Mouse (Mus musculus) stomach, embryonic 16.5 days (tissue): ENCODE results near the gene Ntm. TPM values are rescaled to one million over a fixed set of nuclear protein-coding genes. Genes with fewer than 3 reads are reported as not detected.

Experiments used
- ATAC-seq: fragments of 200-750 bp; cut with Nextera tagmentation; 2 replicates; pipeline ENCODE4 v1.8.0; 2017; ENCODE audit warnings: moderate number of reproducible peaks, moderate TSS enrichment; ENCODE audit not compliant: insufficient read depth, low FRiP score
- H3K27ac ChIP-seq: fragments of 300-500 bp; sonication (generic); 2 replicates; pipeline ENCODE4 v1.5.1; 2014; ENCODE audit warnings: low read length
- H3K27me3 ChIP-seq: fragments of 300-500 bp; sonication (generic); 2 replicates; pipeline ENCODE4 v1.6.1; 2014; ENCODE audit warnings: low read length, control low read depth, mixed read lengths; ENCODE audit not compliant: control insufficient read depth, insufficient read depth
- H3K36me3 ChIP-seq: fragments of 300-500 bp; sonication (generic); 2 replicates; pipeline ENCODE4 v1.6.1; 2014; ENCODE audit warnings: low read length; ENCODE audit not compliant: control insufficient read depth, insufficient read depth
- H3K4me1 ChIP-seq: fragments of 300-500 bp; sonication (generic); 2 replicates; pipeline ENCODE4 v1.6.1; 2014; ENCODE audit warnings: low read length, control low read depth, mixed read lengths; ENCODE audit not compliant: control insufficient read depth, insufficient read depth
- H3K4me2 ChIP-seq: fragments of 300-500 bp; sonication (generic); 2 replicates; pipeline ENCODE4 v1.6.1; 2014; ENCODE audit warnings: low read depth, low read length, mixed read lengths
- H3K4me3 ChIP-seq: fragments of 300-500 bp; sonication (generic); replicated peaks from 2 replicates; pipeline ENCODE4 v1.5.1; 2014; ENCODE audit warnings: mild to moderate bottlenecking, low read length
- H3K9ac ChIP-seq: fragments of 300-500 bp; sonication (generic); 2 replicates; pipeline ENCODE4 v1.6.1; 2014; ENCODE audit warnings: low read length
- H3K9me3 ChIP-seq: fragments of 300-500 bp; sonication (generic); replicated peaks from 2 replicates; pipeline ENCODE4 v1.6.1; 2016; ENCODE audit warnings: low read length, control low read depth; ENCODE audit not compliant: control insufficient read depth
- WGBS: fragments of 180-500 bp; shearing (Covaris S2); extraction: QIAGEN DNeasy Blood & Tissue Kit; methylation state at CpG from one replicate; pipeline ENCODE4 v1.1.7; 2014; 5-methylcytosine and 5-hydroxymethylcytosine counted together
- polyA plus RNA-seq: library from polyadenylated mRNA; unstranded; fragments of >200 nt; fragmentation: Nextera tagmentation; extraction: Ambion mirVana; gene quantifications from 2 replicates; pipeline ENCODE4 v1.2.1, GENCODE M21; 2015

Gene Ntm
- polyA plus RNA-seq, 1 experiment from 2014 or later = 15.0 TPM

- Histone ChIP-seq H3K9me3 (no peaks in the 10 kb centered on the region), H3K9ac (no peak overlapping the region), H3K36me3 (no peaks in the 10 kb centered on the region), H3K27ac (no peak overlapping the region), H3K4me3 (no peak overlapping the region), H3K27me3 (no peaks in the 10 kb centered on the region), H3K4me1 (no peaks in the 10 kb centered on the region), H3K4me2 (no peak overlapping the region)
- WGBS = 79% methylated on average over 3 of the region's 3 CpGs
- no peak for ATAC-seq
Observed at GRCm38 (mm10) chr9:29371341-29371740, 591.6 kb downstream of the Ntm start.

DNA sequence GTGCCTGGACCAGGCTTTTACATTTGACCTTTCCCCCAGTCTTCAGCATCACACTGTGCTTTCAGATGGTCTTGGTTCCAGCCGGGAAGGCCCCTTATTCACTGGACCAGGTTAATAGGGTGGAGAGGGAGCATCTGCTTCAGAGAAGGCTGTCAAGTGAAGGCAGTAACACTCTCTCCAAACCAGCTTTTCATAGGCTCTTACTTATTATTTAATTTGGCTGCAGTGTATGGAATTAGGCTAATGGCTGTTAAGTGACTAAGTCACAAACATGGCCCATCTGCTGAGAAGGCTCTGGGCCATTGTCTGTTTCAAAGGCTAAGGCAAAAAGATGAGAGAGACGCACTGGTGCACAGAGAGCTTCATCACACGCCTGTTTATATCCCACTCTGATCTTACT is 593.3 kb downstream of the Ntm start:
- H3K36me3 ChIP-seq = no peaks in the 10 kb centered on the region
- WGBS = 77% methylated on average over 3 of the region's 3 CpGs

GRCm38 (mm10) chr9:29368291-29368690 is 594.6 kb downstream of the Ntm start:
- Histone ChIP-seq H3K27ac (no peak overlapping the region), H3K9ac (no peak overlapping the region), H3K4me3 (no peak overlapping the region), H3K4me1 (no peaks in the 10 kb centered on the region), H3K4me2 (no peak overlapping the region), H3K36me3 (no peaks in the 10 kb centered on the region), H3K9me3 (no peaks in the 10 kb centered on the region), H3K27me3 (no peaks in the 10 kb centered on the region)
- no peak for ATAC-seq
- WGBS = 56% methylated on average over 3 of the region's 3 CpGs

More for the DNA sequence above, 593.3 kb downstream of the Ntm start:
- no peak overlapping the region for H3K4me2 ChIP-seq
- no peaks in the 10 kb centered on the region for H3K27me3 ChIP-seq
- H3K4me1 ChIP-seq = no peaks in the 10 kb centered on the region
- H3K9ac ChIP-seq = no peak overlapping the region
- H3K27ac ChIP-seq = no peak overlapping the region
- no peak overlapping the region for H3K4me3 ChIP-seq
- no peaks in the 10 kb centered on the region for H3K9me3 ChIP-seq
- no peak; the same call in 1 of the 2 replicates for ATAC-seq

DNA sequence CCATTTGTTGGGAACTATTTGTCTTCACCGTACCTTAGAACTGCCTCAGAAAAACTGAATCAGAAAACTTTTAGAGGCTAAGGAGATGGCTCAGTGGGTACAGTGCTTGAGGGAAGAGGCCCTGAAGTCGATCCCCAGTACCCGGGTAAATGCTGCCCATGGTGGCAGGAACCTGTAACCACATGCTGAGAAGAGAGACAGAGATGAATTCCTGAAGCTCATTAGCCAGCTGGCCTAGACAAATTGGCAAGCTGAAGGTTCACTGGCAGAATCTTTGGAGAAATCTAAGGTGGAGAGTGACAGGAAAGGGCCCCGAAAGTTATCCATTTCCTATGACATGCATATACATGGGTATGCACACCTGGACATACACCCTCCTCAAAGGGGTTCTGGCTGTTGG is 605.1 kb downstream of the Ntm start:
- no peaks in the 10 kb centered on the region for H3K36me3 ChIP-seq
- H3K9me3 ChIP-seq = no peaks in the 10 kb centered on the region
- WGBS = 77% methylated on average over 4 of the region's 4 CpGs
- ATAC-seq = no peak
- H3K4me3 ChIP-seq = no peak overlapping the region
- H3K9ac ChIP-seq = no peak overlapping the region
- no peak overlapping the region for H3K4me2 ChIP-seq
- no peaks in the 10 kb centered on the region for H3K27me3 ChIP-seq
- H3K4me1 ChIP-seq = no peaks in the 10 kb centered on the region
- no peak overlapping the region for H3K27ac ChIP-seq

GRCm38 (mm10) chr9:29342303-29342702 is 620.6 kb downstream of the Ntm start:
- WGBS = 75% methylated on average over 7 of the region's 7 CpGs
- ATAC-seq = no peak
- no peak overlapping the region for H3K27ac ChIP-seq

DNA sequence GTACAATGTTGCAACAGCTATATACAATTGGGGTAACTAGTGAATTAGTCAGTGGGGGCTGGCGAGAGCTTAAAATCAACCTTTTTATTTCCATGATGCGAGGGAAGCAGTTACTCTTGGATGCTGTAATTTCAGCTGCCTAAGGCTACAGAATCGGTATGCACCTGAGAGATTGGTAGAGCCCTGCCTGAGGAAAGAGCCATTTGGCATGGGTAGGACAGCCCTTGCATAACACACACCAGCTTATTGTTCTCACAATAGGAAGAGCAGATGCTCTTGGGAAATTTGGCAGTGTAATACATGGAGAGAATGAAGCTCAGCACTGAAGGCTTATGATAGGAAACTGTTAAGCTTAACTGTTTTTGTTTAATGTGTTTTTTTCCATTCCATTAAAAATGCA is 621.6 kb downstream of the Ntm start:
- H3K9ac ChIP-seq = no peak overlapping the region
- H3K36me3 ChIP-seq = no peaks in the 10 kb centered on the region
- H3K4me3 ChIP-seq = no peak overlapping the region
- WGBS = 89% methylated on average over 3 of the region's 3 CpGs
- no peak overlapping the region for H3K27ac ChIP-seq
- ATAC-seq = no peak
- no peaks in the 10 kb centered on the region for H3K9me3 ChIP-seq
- H3K27me3 ChIP-seq = no peaks in the 10 kb centered on the region
- no peaks in the 10 kb centered on the region for H3K4me1 ChIP-seq
- no peak overlapping the region for H3K4me2 ChIP-seq

More at GRCm38 (mm10) chr9:29342303-29342702, 620.6 kb downstream of the Ntm start:
- Histone ChIP-seq H3K4me3 (no peak overlapping the region), H3K4me1 (no peaks in the 10 kb centered on the region), H3K4me2 (no peak overlapping the region), H3K27me3 (no peaks in the 10 kb centered on the region), H3K36me3 (no peaks in the 10 kb centered on the region), H3K9ac (no peak overlapping the region), H3K9me3 (no peaks in the 10 kb centered on the region)

- no peaks in the 10 kb centered on the region for H3K4me1 ChIP-seq
- 71% methylated on average over 2 of the region's 2 CpGs for WGBS
- H3K9ac ChIP-seq = no peak overlapping the region
- no peaks in the 10 kb centered on the region for H3K36me3 ChIP-seq
- H3K4me2 ChIP-seq = no peak overlapping the region
- H3K27ac ChIP-seq = no peak overlapping the region
- no peaks in the 10 kb centered on the region for H3K27me3 ChIP-seq
- no peak overlapping the region for H3K4me3 ChIP-seq
- no peak for ATAC-seq
- no peaks in the 10 kb centered on the region for H3K9me3 ChIP-seq
Observed at GRCm38 (mm10) chr9:29335671-29336070, 627.3 kb downstream of the Ntm start.

- Histone ChIP-seq H3K27me3 (no peaks in the 10 kb centered on the region), H3K9ac (no peak overlapping the region), H3K4me2 (no peak overlapping the region), H3K36me3 (no peaks in the 10 kb centered on the region), H3K27ac (no peak overlapping the region), H3K9me3 (no peaks in the 10 kb centered on the region), H3K4me1 (no peaks in the 10 kb centered on the region), H3K4me3 (no peak overlapping the region)
- WGBS = 16% methylated on average over 3 of the region's 3 CpGs
- no peak for ATAC-seq
Observed at GRCm38 (mm10) chr9:29332296-29333090, 630.4 kb downstream of the Ntm start.

DNA sequence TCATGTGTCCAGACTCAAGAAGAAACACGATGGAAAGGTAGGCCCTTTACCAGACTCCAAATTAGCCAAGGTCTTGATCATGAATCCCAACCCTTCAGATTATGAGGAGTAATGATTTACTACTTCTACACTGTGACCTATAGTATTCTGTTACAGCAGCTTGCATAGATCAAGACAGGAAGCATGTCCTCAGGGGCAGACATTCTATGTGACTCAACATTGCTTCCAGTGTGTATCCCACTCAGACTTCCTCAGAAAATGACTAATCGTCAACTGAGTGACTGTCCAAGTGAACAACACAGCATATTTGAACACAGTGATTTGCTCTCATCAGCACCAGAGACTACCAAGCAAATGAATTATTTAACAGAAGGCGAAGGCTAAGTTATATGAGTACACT is 632.5 kb downstream of the Ntm start:
- no peak for ATAC-seq
- Histone ChIP-seq H3K9ac (no peak overlapping the region), H3K27ac (no peak overlapping the region), H3K4me3 (no peak overlapping the region), H3K9me3 (no peaks in the 10 kb centered on the region), H3K27me3 (no peaks in the 10 kb centered on the region), H3K36me3 (no peaks in the 10 kb centered on the region), H3K4me2 (no peak overlapping the region), H3K4me1 (no peaks in the 10 kb centered on the region)
- WGBS = 73% methylated on average over 3 of the region's 3 CpGs
